Mouse (Mus musculus): ENCODE data around the gene Cdk8.

The Cdk8 gene

GRCm38 (mm10) chr5:146281884-146282579 lies 51.0 kb downstream of the Cdk8 start:
- no peak for DNase-seq

- DNase-seq = no peak
Observed at GRCm38 (mm10) chr5:146283899-146284298, 52.9 kb downstream of the Cdk8 start.

GRCm38 (mm10) chr5:146287416-146287815 lies 56.4 kb downstream of the Cdk8 start:
- no peak for DNase-seq

GRCm38 (mm10) chr5:146288048-146288501 lies 57.0 kb downstream of the Cdk8 start:
- DNase-seq = no peak

GRCm38 (mm10) chr5:146289921-146290320 lies 58.9 kb downstream of the Cdk8 start:
- no peak for DNase-seq

GRCm38 (mm10) chr5:146290446-146290845 lies 59.4 kb downstream of the Cdk8 start:
- DNase-seq = no peak

GRCm38 (mm10) chr5:146291560-146291959 lies 60.5 kb downstream of the Cdk8 start:
- no peak for DNase-seq

GRCm38 (mm10) chr5:146292896-146293680 lies 62.1 kb downstream of the Cdk8 start:
- no peak for DNase-seq

- DNase-seq = no peak
Observed at GRCm38 (mm10) chr5:146293919-146294700, 63.1 kb downstream of the Cdk8 start.

GRCm38 (mm10) chr5:146294834-146295233 lies 63.8 kb downstream of the Cdk8 start:
- DNase-seq = no peak

- no peak for DNase-seq
Observed at GRCm38 (mm10) chr5:146298807-146299519, 67.9 kb downstream of the Cdk8 start.

GRCm38 (mm10) chr5:146299520-146299870 lies 68.5 kb downstream of the Cdk8 start:
- peak; percentile 40 for DNase-seq

GRCm38 (mm10) chr5:146303470-146303869 lies 72.4 kb downstream of the Cdk8 start:
- DNase-seq = peak; percentile 81

GRCm38 (mm10) chr5:146307046-146307743 lies 76.2 kb downstream of the Cdk8 start:
- peak; percentile 76 for DNase-seq

- DNase-seq = peak; percentile 60
Observed at GRCm38 (mm10) chr5:146307744-146308096, 76.7 kb downstream of the Cdk8 start.

- DNase-seq = peak; percentile 25
Observed at GRCm38 (mm10) chr5:146314538-146314937, 83.5 kb downstream of the Cdk8 start.

- no peak for DNase-seq
Observed at GRCm38 (mm10) chr5:146315268-146315921, 84.4 kb downstream of the Cdk8 start.

GRCm38 (mm10) chr5:146316316-146316715 lies 85.3 kb downstream of the Cdk8 start:
- DNase-seq = peak; percentile 92

GRCm38 (mm10) chr5:146318051-146318450 lies 87.0 kb downstream of the Cdk8 start:
- DNase-seq = peak; percentile 70

GRCm38 (mm10) chr5:146318461-146318860 lies 87.4 kb downstream of the Cdk8 start:
- DNase-seq = peak; percentile 59

- no peak for DNase-seq
Observed at GRCm38 (mm10) chr5:146328941-146329340, 97.9 kb downstream of the Cdk8 start.

- no peak for DNase-seq
Observed at GRCm38 (mm10) chr5:146329541-146329940, 98.5 kb downstream of the Cdk8 start.
